Mouse (Mus musculus): Measurements from ENCODE around the gene Hectd2. TPM values are rescaled to one million over a fixed set of nuclear protein-coding genes. Genes with fewer than 3 reads are reported as not detected.

The Hectd2 gene
- polyA plus RNA-seq, 1 experiment from 2014 or later: 2.7 TPM

DNA sequence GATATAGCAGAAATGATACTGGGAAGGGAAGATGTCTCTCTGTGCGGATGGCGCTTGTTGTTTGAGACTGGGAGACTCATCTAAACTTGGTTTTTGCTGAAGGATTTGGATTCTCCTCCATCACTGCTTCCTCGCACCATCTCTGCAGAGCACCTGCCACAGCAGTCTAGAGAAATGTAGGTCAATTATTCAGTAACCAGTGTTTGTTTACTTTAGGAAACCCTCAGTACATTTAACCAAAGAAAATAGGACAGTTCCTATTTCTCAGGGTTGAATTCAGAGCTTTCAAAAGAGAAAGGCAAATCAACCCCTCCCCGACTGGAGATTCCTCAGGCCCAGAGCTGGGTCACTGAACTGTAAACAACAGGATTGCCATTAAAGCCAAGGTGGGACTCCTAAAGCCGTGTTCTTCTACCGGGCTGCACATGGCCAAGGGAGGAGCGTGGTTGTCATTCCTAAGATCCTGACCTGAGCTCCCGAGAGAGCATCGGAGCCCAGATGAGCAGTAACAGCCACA is 75.0 kb downstream of the Hectd2 start:
- WGBS: 83% methylated on average over 9 of the region's 9 CpGs
- H3K9ac ChIP-seq: no peak overlapping the region
- no peaks in the 10 kb centered on the region for H3K27me3 ChIP-seq
- H3K36me3 ChIP-seq: no peaks in the 10 kb centered on the region
- no peaks in the 10 kb centered on the region for H3K9me3 ChIP-seq
- H3K4me3 ChIP-seq: no peak overlapping the region
- ATAC-seq (ENCODE audit: low FRiP score, low read depth): no peak
- no peak overlapping the region for H3K4me2 ChIP-seq (replicated peaks)
- H3K27ac ChIP-seq: no peak overlapping the region
- H3K4me1 ChIP-seq: no peaks in the 10 kb centered on the region

- Histone ChIP-seq H3K36me3 (no peaks in the 10 kb centered on the region), H3K9me3 (no peaks in the 10 kb centered on the region), H3K9ac (no peak overlapping the region), H3K4me2 (replicated peaks) (no peak overlapping the region), H3K4me1 (no peaks in the 10 kb centered on the region), H3K27me3 (no peaks in the 10 kb centered on the region), H3K27ac (no peak overlapping the region), H3K4me3 (no peak overlapping the region)
- no peak for ATAC-seq (ENCODE audit: low FRiP score, low read depth)
- WGBS: 78% methylated on average over 5 of the region's 5 CpGs
These were observed 75.9 kb downstream of the Hectd2 start for GRCm38 (mm10) chr19:36630361-36630760.

DNA sequence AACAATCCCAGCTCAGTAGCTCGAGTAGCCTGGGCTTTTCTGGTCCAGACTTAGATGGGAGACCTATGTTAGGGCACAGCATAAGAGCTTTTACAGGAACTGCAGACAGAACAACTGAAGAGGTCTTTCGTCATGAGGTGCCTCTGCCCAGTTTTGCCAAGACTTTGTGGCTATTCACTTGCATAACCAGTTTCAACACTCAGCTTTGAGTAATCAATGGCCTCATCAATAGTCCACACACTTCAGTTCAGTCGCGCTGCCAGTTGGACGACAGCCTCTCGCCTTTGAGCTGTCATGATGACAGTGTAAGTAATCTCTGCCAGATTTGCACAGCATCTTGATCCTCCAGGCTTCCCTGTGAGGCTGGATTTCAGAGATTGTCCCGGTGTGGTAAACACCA is 80.3 kb downstream of the Hectd2 start:
- Histone ChIP-seq H3K4me3 (no peak overlapping the region), H3K4me2 (replicated peaks) (no peak overlapping the region), H3K9me3 (no peaks in the 10 kb centered on the region), H3K36me3 (no peaks in the 10 kb centered on the region), H3K9ac (no peak overlapping the region), H3K4me1 (no peaks in the 10 kb centered on the region), H3K27me3 (no peaks in the 10 kb centered on the region), H3K27ac (no peak overlapping the region)
- 85% methylated on average over 7 of the region's 7 CpGs for WGBS
- ATAC-seq (ENCODE audit: low FRiP score, low read depth): no peak

DNA sequence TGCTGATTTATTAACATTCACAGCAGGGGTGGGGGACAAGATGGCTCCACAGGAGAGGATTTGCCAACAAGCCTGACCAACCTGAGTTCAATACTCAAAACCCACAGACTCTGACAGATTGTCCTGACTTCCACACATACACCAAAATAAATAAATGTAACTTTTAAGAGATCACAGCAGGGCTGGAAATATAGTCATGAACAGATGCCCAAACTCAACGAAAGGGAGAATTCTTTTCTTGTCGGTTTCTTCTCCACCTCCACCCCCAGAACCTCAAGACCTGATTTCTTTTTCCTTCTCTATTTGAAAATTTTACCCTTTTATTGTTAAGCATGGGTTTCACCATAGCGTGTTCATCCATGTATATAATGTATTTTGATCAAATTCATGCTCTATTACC is 82.8 kb downstream of the Hectd2 start:
- no peak overlapping the region for H3K27ac ChIP-seq
- no peaks in the 10 kb centered on the region for H3K36me3 ChIP-seq
- no peak for ATAC-seq (ENCODE audit: low FRiP score, low read depth)
- no peak overlapping the region for H3K9ac ChIP-seq
- 88% methylated on average over 3 of the region's 3 CpGs for WGBS
- H3K9me3 ChIP-seq: peaks cover 1% of the 10 kb centered on the region; the same call in 1 of the 2 replicates
- H3K4me3 ChIP-seq: no peak overlapping the region
- H3K4me1 ChIP-seq: no peaks in the 10 kb centered on the region
- no peaks in the 10 kb centered on the region for H3K27me3 ChIP-seq
- no peak overlapping the region for H3K4me2 ChIP-seq (replicated peaks)

GRCm38 (mm10) chr19:36637948-36638587 is 83.6 kb downstream of the Hectd2 start:
- no peaks in the 10 kb centered on the region for H3K27me3 ChIP-seq
- H3K36me3 ChIP-seq: no peaks in the 10 kb centered on the region
- H3K27ac ChIP-seq: no peak overlapping the region
- H3K9me3 ChIP-seq: peaks cover 8% of the 10 kb centered on the region
- ATAC-seq (ENCODE audit: low FRiP score, low read depth): no peak
- 79% methylated on average over 7 of the region's 7 CpGs for WGBS
- no peak overlapping the region for H3K4me2 ChIP-seq (replicated peaks)
- no peak overlapping the region for H3K4me3 ChIP-seq
- H3K4me1 ChIP-seq: no peaks in the 10 kb centered on the region
- no peak overlapping the region for H3K9ac ChIP-seq

DNA sequence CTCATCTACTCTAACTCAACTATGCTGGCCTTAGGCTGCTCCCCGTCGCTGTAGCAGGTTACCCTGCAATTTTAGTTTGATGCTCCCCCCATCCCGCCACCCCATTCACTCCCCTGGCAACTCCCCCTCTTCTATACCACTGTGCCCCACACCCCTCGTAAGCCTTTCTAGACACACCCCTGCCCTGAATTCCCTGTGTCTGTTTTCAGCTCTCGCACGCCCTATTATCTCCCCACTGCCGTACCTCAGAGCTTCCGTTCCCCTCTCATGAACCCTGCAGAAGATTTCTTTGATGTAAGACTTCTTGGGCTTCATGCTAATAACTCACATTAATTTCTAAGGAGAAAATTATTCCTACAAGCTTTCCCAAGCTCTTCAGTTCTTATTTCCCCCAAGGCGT is 84.6 kb downstream of the Hectd2 start:
- no peak for ATAC-seq (ENCODE audit: low FRiP score, low read depth)
- Histone ChIP-seq H3K27ac (no peak overlapping the region), H3K27me3 (no peaks in the 10 kb centered on the region), H3K9ac (no peak overlapping the region), H3K4me1 (no peaks in the 10 kb centered on the region), H3K4me2 (replicated peaks) (no peak overlapping the region), H3K4me3 (no peak overlapping the region), H3K9me3 (peaks cover 8% of the 10 kb centered on the region), H3K36me3 (no peaks in the 10 kb centered on the region)
- WGBS: 84% methylated on average over 9 of the region's 9 CpGs

DNA sequence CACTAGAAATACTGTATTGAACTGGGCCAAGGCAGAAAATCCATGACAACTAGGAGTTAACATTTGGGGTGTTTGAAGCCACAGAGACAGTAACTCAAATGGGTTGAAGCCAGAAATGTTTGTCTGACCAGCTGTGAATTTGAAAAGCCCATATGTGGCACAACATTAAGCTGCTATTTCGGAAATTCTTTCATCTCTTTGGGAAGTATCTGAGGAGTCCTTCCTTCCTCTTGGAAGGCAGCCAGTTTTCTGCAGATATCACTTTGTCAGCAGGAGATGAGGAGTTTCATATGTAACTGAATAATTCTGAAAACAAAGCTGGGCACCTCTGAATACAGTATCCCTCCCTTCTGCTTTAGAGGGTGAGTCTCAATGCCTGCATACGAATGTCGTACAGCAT is 86.7 kb downstream of the Hectd2 start:
- Histone ChIP-seq H3K4me3 (no peak overlapping the region), H3K4me2 (replicated peaks) (no peak overlapping the region), H3K27ac (no peak overlapping the region), H3K27me3 (no peaks in the 10 kb centered on the region), H3K9ac (no peak overlapping the region), H3K9me3 (peaks cover 8% of the 10 kb centered on the region), H3K36me3 (no peaks in the 10 kb centered on the region), H3K4me1 (no peaks in the 10 kb centered on the region)
- 84% methylated on average over 3 of the region's 3 CpGs for WGBS
- ATAC-seq (ENCODE audit: low FRiP score, low read depth): no peak

- Histone ChIP-seq H3K9ac (no peak overlapping the region), H3K4me1 (peaks cover 4% of the 10 kb centered on the region; the same call in 1 of the 2 replicates), H3K9me3 (peaks cover 8% of the 10 kb centered on the region), H3K4me3 (no peak overlapping the region), H3K36me3 (no peaks in the 10 kb centered on the region), H3K27ac (no peak overlapping the region), H3K4me2 (replicated peaks) (no peak overlapping the region), H3K27me3 (no peaks in the 10 kb centered on the region)
- WGBS: 91% methylated on average over 6 of the region's 6 CpGs
- no peak for ATAC-seq (ENCODE audit: low FRiP score, low read depth)
These were observed 91.0 kb downstream of the Hectd2 start for GRCm38 (mm10) chr19:36645308-36645889.

DNA sequence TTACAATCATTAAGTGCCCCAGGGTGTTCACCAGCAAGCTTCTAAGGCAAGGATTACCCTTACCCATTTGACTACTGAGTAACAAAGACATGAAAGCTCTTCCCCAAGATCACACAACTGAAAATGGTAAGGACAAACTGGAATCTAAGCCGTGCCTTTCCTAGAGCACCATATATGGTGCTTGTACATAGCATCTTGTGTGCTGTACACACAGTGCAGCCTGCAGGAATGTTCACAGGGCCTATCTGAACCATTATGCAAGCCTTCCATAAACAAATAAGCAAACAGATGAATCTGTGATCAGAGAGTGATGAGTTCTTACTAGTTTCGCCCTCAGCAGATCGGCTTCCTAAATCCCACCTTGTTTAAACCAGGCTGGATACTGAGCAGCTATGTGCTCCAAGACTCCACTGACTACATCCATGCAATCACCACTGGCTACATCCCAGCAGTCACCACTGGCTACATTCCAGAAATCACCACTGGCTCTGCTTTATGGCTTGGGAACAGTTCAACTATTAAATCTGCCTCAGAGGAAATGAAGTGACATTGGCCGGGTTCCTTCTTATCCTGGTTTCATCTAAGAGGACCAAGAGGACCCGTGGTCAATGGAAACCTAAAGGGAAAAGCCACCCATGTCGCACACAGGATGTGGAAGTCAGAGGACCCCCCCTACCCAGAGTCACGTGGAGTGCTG is 91.8 kb downstream of the Hectd2 start:
- Histone ChIP-seq H3K4me3 (no peak overlapping the region), H3K9ac (no peak overlapping the region), H3K27ac (no peak overlapping the region), H3K27me3 (no peaks in the 10 kb centered on the region), H3K9me3 (peaks cover 8% of the 10 kb centered on the region), H3K4me1 (peaks cover 4% of the 10 kb centered on the region; the same call in 1 of the 2 replicates), H3K4me2 (replicated peaks) (no peak overlapping the region), H3K36me3 (no peaks in the 10 kb centered on the region)
- no peak for ATAC-seq (ENCODE audit: low FRiP score, low read depth)
- 68% methylated on average over 7 of the region's 7 CpGs for WGBS

DNA sequence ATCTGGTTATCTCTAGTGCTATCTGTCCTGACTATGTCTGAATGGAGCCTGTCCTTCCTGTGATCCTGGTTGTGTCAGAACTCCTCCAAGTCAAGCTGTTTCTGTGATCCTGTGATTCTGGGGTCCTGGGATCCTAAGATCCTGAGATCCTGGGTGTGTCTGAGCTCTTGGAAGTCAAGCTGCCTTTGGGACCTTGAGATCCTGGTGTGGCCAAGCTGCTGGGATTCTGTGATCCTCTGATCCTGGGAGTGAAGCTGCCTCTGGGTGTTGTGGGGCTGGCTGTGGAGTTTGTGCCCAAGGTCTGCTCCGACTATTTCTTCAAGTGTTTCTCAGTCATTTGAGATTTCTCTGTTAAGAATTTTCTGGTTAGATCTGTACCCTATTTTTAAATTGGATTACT is 98.2 kb downstream of the Hectd2 start:
- Histone ChIP-seq H3K4me1 (no peaks in the 10 kb centered on the region), H3K4me3 (no peak overlapping the region), H3K27ac (no peak overlapping the region), H3K9me3 (no peaks in the 10 kb centered on the region), H3K9ac (no peak overlapping the region), H3K27me3 (no peaks in the 10 kb centered on the region), H3K36me3 (no peaks in the 10 kb centered on the region), H3K4me2 (replicated peaks) (no peak overlapping the region)
- WGBS: 89% methylated on average over 1 of the region's 1 CpGs
- no peak for ATAC-seq (ENCODE audit: low FRiP score, low read depth)

GRCm38 (mm10) chr19:36662734-36663133 is 108.3 kb downstream of the Hectd2 start:
- Histone ChIP-seq H3K9ac (no peak overlapping the region), H3K27ac (no peak overlapping the region), H3K4me2 (replicated peaks) (no peak overlapping the region), H3K36me3 (no peaks in the 10 kb centered on the region), H3K9me3 (no peaks in the 10 kb centered on the region), H3K4me3 (no peak overlapping the region), H3K4me1 (0 out of 2 replicates have a peak, but pooled peaks cover under 1% of the 10 kb centered on the region), H3K27me3 (no peaks in the 10 kb centered on the region)
- ATAC-seq (ENCODE audit: low FRiP score, low read depth): no peak
- 97% methylated on average over 1 of the region's 1 CpGs for WGBS

- no peak overlapping the region for H3K9ac ChIP-seq
- no peaks in the 10 kb centered on the region for H3K27me3 ChIP-seq
- H3K36me3 ChIP-seq: no peaks in the 10 kb centered on the region
- H3K4me3 ChIP-seq: no peak overlapping the region
- WGBS: 78% methylated on average over 2 of the region's 2 CpGs
- no peak overlapping the region for H3K4me2 ChIP-seq (replicated peaks)
- ATAC-seq (ENCODE audit: low FRiP score, low read depth): no peak
- no peak overlapping the region for H3K27ac ChIP-seq
- H3K9me3 ChIP-seq: no peaks in the 10 kb centered on the region
- 0 out of 2 replicates have a peak, but pooled peaks cover 4% of the 10 kb centered on the region for H3K4me1 ChIP-seq
These were observed 109.5 kb downstream of the Hectd2 start for GRCm38 (mm10) chr19:36663918-36664317.
